Mouse (Mus musculus) adrenal gland, adult 18-20 months (tissue): ENCODE measurements at regions not wholly inside any gene's neighbourhood (a gene's known extent, or its start where the extent isn't known, plus 50 kb on each side); places are given as distances from the start of the nearest gene placed in this dataset.
"Not testable (repeated sequence)": the region's sequence is repeated elsewhere in the genome, so short reads cannot be mapped to it uniquely, and the experiment has no call there.

Experiments
- DNase-seq, 2 experiments: peaks; one replicate each; pipeline ENCODE4 v3.0.0; 2021 to 2022; ENCODE audit warnings: low spot score in 2 of 2

GRCm38 (mm10) chr5:14309981-14310380 lies 204.7 kb upstream of the Pclo start:
- no peak for DNase-seq

GRCm38 (mm10) chr5:14311729-14312128 lies 203.0 kb upstream of the Pclo start:
- no peak for DNase-seq

GRCm38 (mm10) chr5:14320216-14320615 lies 194.5 kb upstream of the Pclo start:
- no peak for DNase-seq

- DNase-seq: no peak
These were observed 192.7 kb upstream of the Pclo start for GRCm38 (mm10) chr5:14322000-14322399.

GRCm38 (mm10) chr5:14360446-14360845 lies 154.3 kb upstream of the Pclo start:
- no peak for DNase-seq

GRCm38 (mm10) chr5:14389184-14389890 lies 125.4 kb upstream of the Pclo start:
- DNase-seq: peak; percentile 26 to 54

- no peak for DNase-seq
These were observed 122.9 kb upstream of the Pclo start for GRCm38 (mm10) chr5:14391793-14392192.

GRCm38 (mm10) chr5:14403381-14403780 lies 111.3 kb upstream of the Pclo start:
- DNase-seq: not testable (repeated sequence)

- DNase-seq: no peak
These were observed 110.4 kb upstream of the Pclo start for GRCm38 (mm10) chr5:14404344-14404743.

GRCm38 (mm10) chr5:14415234-14415862 lies 99.4 kb upstream of the Pclo start:
- no peak for DNase-seq

GRCm38 (mm10) chr5:14453082-14453481 lies 61.6 kb upstream of the Pclo start:
- DNase-seq: no peak
